Mouse (Mus musculus): ENCODE measurements around the gene Gm10639. TPM values are rescaled to one million over a fixed set of nuclear protein-coding genes. Genes with fewer than 3 reads are reported as not detected.
"Not testable (repeated sequence)": the region's sequence is repeated elsewhere in the genome, so short reads cannot be mapped to it uniquely, and the experiment has no call there.

The Gm10639 gene
- total RNA-seq (2021): not detected

- DNase-seq (ENCODE audit: extremely low spot score in 1 of 2, low spot score in 2 of 2); intact Hi-C loops (cut with DNase I): not testable (repeated sequence)
Measured at GRCm38 (mm10) chr9:78289723-78290122, at the start of gene Gm10639. Gene Gm10639, plus strand, starts transcription at chr9:78289923.

GRCm38 (mm10) chr9:78255683-78256470, 33.8 kb upstream of the Gm10639 start:
- DNase-seq (ENCODE audit: extremely low spot score in 1 of 2, low spot score in 2 of 2); intact Hi-C loops (cut with DNase I): not testable (repeated sequence)

GRCm38 (mm10) chr9:78256914-78257313, 32.8 kb upstream of the Gm10639 start, which contains the start of gene Gm3776:
Gene Gm3776, plus strand, starts transcription at chr9:78257129.
- DNase-seq (ENCODE audit: extremely low spot score in 1 of 2, low spot score in 2 of 2); intact Hi-C loops (cut with DNase I): not testable (repeated sequence)

GRCm38 (mm10) chr9:78259688-78260087, 30.0 kb upstream of the Gm10639 start:
- intact Hi-C loops (cut with DNase I): not testable (repeated sequence)

GRCm38 (mm10) chr9:78270945-78271344, 18.8 kb upstream of the Gm10639 start:
- intact Hi-C loops (cut with DNase I); DNase-seq (ENCODE audit: extremely low spot score in 1 of 2, low spot score in 2 of 2): not testable (repeated sequence)

More at GRCm38 (mm10) chr9:78259688-78260087, 30.0 kb upstream of the Gm10639 start:
- peak in 1 of 2 experiments; percentile 23 for DNase-seq (ENCODE audit: extremely low spot score in 1 of 2, low spot score in 2 of 2)

GRCm38 (mm10) chr9:78282002-78282711, 7.6 kb upstream of the Gm10639 start:
- DNase-seq (ENCODE audit: extremely low spot score in 1 of 2, low spot score in 2 of 2); intact Hi-C loops (cut with DNase I): not testable (repeated sequence)

- DNase-seq (ENCODE audit: extremely low spot score in 1 of 2, low spot score in 2 of 2); intact Hi-C loops (cut with DNase I): not testable (repeated sequence)
Measured at GRCm38 (mm10) chr9:78289063-78289462, 660 bp upstream of the Gm10639 start.

- intact Hi-C loops (cut with DNase I): not testable (repeated sequence)
Measured at GRCm38 (mm10) chr9:78292462-78292861, 2.7 kb downstream of the Gm10639 start.

GRCm38 (mm10) chr9:78293683-78294082, 4.0 kb downstream of the Gm10639 start:
- DNase-seq (ENCODE audit: extremely low spot score in 1 of 2, low spot score in 2 of 2); intact Hi-C loops (cut with DNase I): not testable (repeated sequence)

More at GRCm38 (mm10) chr9:78292462-78292861, 2.7 kb downstream of the Gm10639 start:
- not testable (repeated sequence) for DNase-seq (ENCODE audit: extremely low spot score in 1 of 2, low spot score in 2 of 2)

GRCm38 (mm10) chr9:78294781-78295180, 5.1 kb downstream of the Gm10639 start:
- intact Hi-C loops (cut with DNase I); DNase-seq (ENCODE audit: extremely low spot score in 1 of 2, low spot score in 2 of 2): not testable (repeated sequence)

GRCm38 (mm10) chr9:78296089-78296488, 6.4 kb downstream of the Gm10639 start:
- intact Hi-C loops (cut with DNase I): not testable (repeated sequence)
- peak in 1 of 2 experiments; percentile 24 for DNase-seq (ENCODE audit: extremely low spot score in 1 of 2, low spot score in 2 of 2)

- intact Hi-C loops (cut with DNase I): no loop called here
- no peak for DNase-seq (ENCODE audit: extremely low spot score in 1 of 2, low spot score in 2 of 2)
Measured at GRCm38 (mm10) chr9:78298232-78298631, 8.5 kb downstream of the Gm10639 start.

GRCm38 (mm10) chr9:78299143-78299542, 9.4 kb downstream of the Gm10639 start:
- DNase-seq (ENCODE audit: extremely low spot score in 1 of 2, low spot score in 2 of 2); intact Hi-C loops (cut with DNase I): not testable (repeated sequence)

- DNase-seq (ENCODE audit: extremely low spot score in 1 of 2, low spot score in 2 of 2); intact Hi-C loops (cut with DNase I): not testable (repeated sequence)
Measured at GRCm38 (mm10) chr9:78308122-78308521, 18.4 kb downstream of the Gm10639 start.

- no peak for DNase-seq (ENCODE audit: extremely low spot score in 1 of 2, low spot score in 2 of 2)
- intact Hi-C loops (cut with DNase I): no loop called here
Measured at GRCm38 (mm10) chr9:78314696-78315095, 25.0 kb downstream of the Gm10639 start, which contains the start of gene Omt2a. Gene Omt2a, minus strand, starts transcription at chr9:78314796.

- intact Hi-C loops (cut with DNase I): no loop called here
- DNase-seq (ENCODE audit: extremely low spot score in 1 of 2, low spot score in 2 of 2): no peak
Measured at GRCm38 (mm10) chr9:78319499-78319898, 29.8 kb downstream of the Gm10639 start.

GRCm38 (mm10) chr9:78327289-78327688, 37.6 kb downstream of the Gm10639 start, which contains the start of gene Omt2b:
Gene Omt2b, plus strand, starts transcription at chr9:78327589.
- DNase-seq (ENCODE audit: extremely low spot score in 1 of 2, low spot score in 2 of 2); intact Hi-C loops (cut with DNase I): not testable (repeated sequence)

- intact Hi-C loops (cut with DNase I); DNase-seq (ENCODE audit: extremely low spot score in 1 of 2, low spot score in 2 of 2): not testable (repeated sequence)
Measured at GRCm38 (mm10) chr9:78337050-78337449, 47.3 kb downstream of the Gm10639 start.

- peak; percentile 3 to 32 for DNase-seq (ENCODE audit: extremely low spot score in 1 of 2, low spot score in 2 of 2)
- intact Hi-C loops (cut with DNase I): not testable (repeated sequence)
Measured at GRCm38 (mm10) chr9:78340324-78340723, 50.6 kb downstream of the Gm10639 start.

All from left cerebral cortex, postnatal 10 days (tissue).